Mouse (Mus musculus): Measurements from ENCODE around the gene Olfr215. TPM values are rescaled to one million over a fixed set of nuclear protein-coding genes. Genes with fewer than 3 reads are reported as not detected.
"Not testable (repeated sequence)": the region's sequence is repeated elsewhere in the genome, so short reads cannot be mapped to it uniquely, and the experiment has no call there.

Gene Olfr215
- not detected in 2 replicates for polyA plus RNA-seq (2016; fragmentation: Nextera tagmentation; extraction: Ambion mirVana)

- no peak within 1 kb of the TSS for H3K9ac ChIP-seq
Measured at GRCm38 (mm10) chr6:116584095-116584494, at the start of gene Olfr215. Olfr215 (minus strand) TSS chr6:116584195.

DNA sequence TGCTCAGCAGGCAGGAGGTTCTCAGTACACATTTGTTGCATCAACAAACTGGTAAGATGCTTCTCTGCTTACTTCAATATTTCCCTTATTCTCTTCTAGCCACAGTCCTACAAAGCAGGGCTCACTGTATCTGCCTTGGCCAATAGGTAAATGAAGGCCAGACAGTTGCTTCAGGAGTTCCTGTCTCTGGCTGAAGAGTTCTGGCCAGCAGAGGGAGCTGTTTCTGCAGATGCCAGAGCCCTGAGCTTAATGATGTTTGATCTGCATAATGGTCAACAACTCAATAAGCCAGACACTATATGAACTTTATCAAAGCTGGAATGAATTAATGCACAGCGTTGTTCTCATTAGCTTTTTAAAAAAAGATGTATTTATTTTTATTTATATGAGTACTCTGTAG is 48.1 kb upstream of the Olfr215 start:
- H3K4me2 ChIP-seq = no peak overlapping the region
- H3K27me3 ChIP-seq = no peaks in the 10 kb centered on the region
- peaks cover 7% of the 10 kb centered on the region for H3K4me1 ChIP-seq
- no peak overlapping the region for H3K27ac ChIP-seq
- no peak for ATAC-seq (ENCODE audit: low FRiP score)
- H3K4me3 ChIP-seq (replicated peaks) = no peak overlapping the region
- no peaks in the 10 kb centered on the region for H3K9me3 ChIP-seq
- WGBS = 50% methylated on average over 1 of the region's 1 CpGs
- H3K36me3 ChIP-seq (replicated peaks) = peaks cover under 1% of the 10 kb centered on the region; the same call in 1 of the 2 replicates
- no peak overlapping the region for H3K9ac ChIP-seq

More at GRCm38 (mm10) chr6:116584095-116584494, at the start of gene Olfr215:
- no peaks in the 10 kb centered on the region for H3K36me3 ChIP-seq (replicated peaks)
- no peak within 1 kb of the TSS for H3K27ac ChIP-seq
- H3K4me1 ChIP-seq = no peaks in the 10 kb centered on the region
- H3K9me3 ChIP-seq = no peaks in the 10 kb centered on the region
- ATAC-seq (ENCODE audit: low FRiP score) = no peak
- 65% methylated on average over 4 of the region's 4 CpGs for WGBS
- H3K27me3 ChIP-seq = no peaks in the 10 kb centered on the region
- no peak within 1 kb of the TSS for H3K4me2 ChIP-seq
- H3K4me3 ChIP-seq (replicated peaks) = no peak within 1 kb of the TSS

- H3K4me2 ChIP-seq = no peak overlapping the region
- no peak for ATAC-seq (ENCODE audit: low FRiP score)
- peaks cover 17% of the 10 kb centered on the region for H3K4me1 ChIP-seq
- no peak overlapping the region for H3K27ac ChIP-seq
- peaks cover 19% of the 10 kb centered on the region for H3K36me3 ChIP-seq (replicated peaks)
- no peaks in the 10 kb centered on the region for H3K9me3 ChIP-seq
- no peak overlapping the region for H3K4me3 ChIP-seq (replicated peaks)
- H3K27me3 ChIP-seq = no peaks in the 10 kb centered on the region
- no peak overlapping the region for H3K9ac ChIP-seq
- WGBS = 96% methylated on average over 10 of the region's 10 CpGs
Measured at GRCm38 (mm10) chr6:116629766-116630165, 45.8 kb upstream of the Olfr215 start.

GRCm38 (mm10) chr6:116628539-116629171 is 44.7 kb upstream of the Olfr215 start, which contains the start of gene Zfp422:
Zfp422 (minus strand) TSS chr6:116628999.
- H3K27ac ChIP-seq = peak within 1 kb of the TSS; percentile 95
- H3K4me3 ChIP-seq (replicated peaks) = peak within 1 kb of the TSS; percentile 83
- H3K36me3 ChIP-seq (replicated peaks) = peaks cover 27% of the 10 kb centered on the region
- WGBS = under 1% methylated on average over 55 of the region's 56 CpGs
- peak; percentile 97 for ATAC-seq (ENCODE audit: low FRiP score)
- peak within 1 kb of the TSS; percentile 69 for H3K4me2 ChIP-seq
- no peaks in the 10 kb centered on the region for H3K9me3 ChIP-seq
- H3K9ac ChIP-seq = peak within 1 kb of the TSS; percentile 97
- no peaks in the 10 kb centered on the region for H3K27me3 ChIP-seq
- peaks cover 17% of the 10 kb centered on the region for H3K4me1 ChIP-seq

GRCm38 (mm10) chr6:116628095-116628494 is 44.1 kb upstream of the Olfr215 start:
- Histone ChIP-seq H3K36me3 (replicated peaks) (peaks cover 30% of the 10 kb centered on the region), H3K9me3 (no peaks in the 10 kb centered on the region), H3K27me3 (no peaks in the 10 kb centered on the region), H3K27ac (peak overlapping the region; percentile 95), H3K4me3 (replicated peaks) (peak overlapping the region; percentile 83), H3K4me1 (peaks cover 17% of the 10 kb centered on the region), H3K4me2 (peak overlapping the region; percentile 69), H3K9ac (peak overlapping the region; percentile 97)
- 21% methylated on average over 9 of the region's 9 CpGs for WGBS
- no peak for ATAC-seq (ENCODE audit: low FRiP score)

DNA sequence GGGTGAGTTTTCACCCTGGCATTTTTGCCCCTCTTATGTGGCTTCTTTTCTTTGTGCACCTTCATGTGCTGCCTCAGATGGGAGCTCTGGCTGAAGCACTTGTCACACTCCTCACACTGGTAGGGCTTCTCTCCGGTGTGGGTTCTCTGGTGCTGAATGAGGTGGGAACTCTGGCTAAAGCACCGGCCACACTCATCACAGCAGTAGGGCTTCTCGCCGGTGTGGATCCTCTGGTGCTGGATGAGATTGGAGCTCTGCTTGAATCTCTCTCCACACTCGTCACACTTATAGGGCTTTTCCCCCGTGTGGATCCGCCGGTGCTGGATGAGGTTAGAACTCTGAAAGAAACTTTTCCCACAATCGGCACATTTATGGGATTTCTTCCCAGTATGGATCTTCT is 42.4 kb upstream of the Olfr215 start:
- WGBS = 95% methylated on average over 9 of the region's 9 CpGs
- ATAC-seq (ENCODE audit: low FRiP score); H3K27me3 ChIP-seq; H3K4me3 ChIP-seq (replicated peaks); H3K4me2 ChIP-seq; H3K9me3 ChIP-seq; H3K9ac ChIP-seq; H3K27ac ChIP-seq: not testable (repeated sequence)
- Histone ChIP-seq H3K4me1 (peaks cover 17% of the 10 kb centered on the region), H3K36me3 (replicated peaks) (peaks cover 30% of the 10 kb centered on the region)

GRCm38 (mm10) chr6:116621318-116622023 is 37.5 kb upstream of the Olfr215 start:
- no peak overlapping the region for H3K27ac ChIP-seq
- ATAC-seq (ENCODE audit: low FRiP score) = no peak
- no peak overlapping the region for H3K9ac ChIP-seq
- H3K4me3 ChIP-seq (replicated peaks) = no peak overlapping the region
- H3K27me3 ChIP-seq = no peaks in the 10 kb centered on the region
- H3K9me3 ChIP-seq = no peaks in the 10 kb centered on the region
- peaks cover 6% of the 10 kb centered on the region for H3K4me1 ChIP-seq
- WGBS = 67% methylated on average over 8 of the region's 8 CpGs
- no peak overlapping the region for H3K4me2 ChIP-seq
- H3K36me3 ChIP-seq (replicated peaks) = peaks cover 23% of the 10 kb centered on the region

GRCm38 (mm10) chr6:116618073-116618472 is 34.1 kb upstream of the Olfr215 start:
- H3K4me1 ChIP-seq = no peaks in the 10 kb centered on the region
- no peaks in the 10 kb centered on the region for H3K27me3 ChIP-seq
- no peak overlapping the region for H3K4me2 ChIP-seq
- H3K4me3 ChIP-seq (replicated peaks) = no peak overlapping the region
- no peak overlapping the region for H3K9ac ChIP-seq
- ATAC-seq (ENCODE audit: low FRiP score) = no peak
- no peak overlapping the region for H3K27ac ChIP-seq
- no peaks in the 10 kb centered on the region for H3K36me3 ChIP-seq (replicated peaks)
- H3K9me3 ChIP-seq = no peaks in the 10 kb centered on the region

- WGBS = 86% methylated on average over 2 of the region's 2 CpGs
- no peaks in the 10 kb centered on the region for H3K36me3 ChIP-seq (replicated peaks)
- H3K4me3 ChIP-seq (replicated peaks) = no peak overlapping the region
- no peaks in the 10 kb centered on the region for H3K4me1 ChIP-seq
- no peaks in the 10 kb centered on the region for H3K9me3 ChIP-seq
- H3K9ac ChIP-seq = no peak overlapping the region
- no peak overlapping the region for H3K27ac ChIP-seq
- H3K4me2 ChIP-seq = no peak overlapping the region
- no peak for ATAC-seq (ENCODE audit: low FRiP score)
- H3K27me3 ChIP-seq = no peaks in the 10 kb centered on the region
Measured at GRCm38 (mm10) chr6:116615719-116616118, 31.7 kb upstream of the Olfr215 start.

DNA sequence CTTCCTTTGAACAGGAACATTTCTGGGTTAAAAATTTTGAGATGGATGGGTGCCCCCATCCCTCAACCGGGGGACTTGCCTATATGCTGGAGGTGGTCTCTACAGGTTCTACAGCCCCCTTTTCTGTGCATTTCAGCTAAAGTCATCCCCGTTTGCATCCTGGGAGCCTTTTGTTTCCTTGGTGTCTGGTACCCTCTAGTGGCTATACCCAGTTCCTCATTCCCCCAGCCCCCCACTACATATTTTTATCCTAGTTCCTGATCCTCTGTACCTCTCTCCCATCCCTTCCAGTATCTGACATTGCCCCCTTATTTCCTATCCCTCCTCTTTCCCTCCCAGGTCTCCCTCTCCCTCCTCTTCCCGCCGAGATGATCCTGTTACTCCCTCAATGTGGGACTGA is 23.2 kb upstream of the Olfr215 start:
- ATAC-seq (ENCODE audit: low FRiP score) = no peak
- Histone ChIP-seq H3K27ac (no peak overlapping the region), H3K9ac (no peak overlapping the region), H3K36me3 (replicated peaks) (no peaks in the 10 kb centered on the region), H3K4me3 (replicated peaks) (no peak overlapping the region), H3K9me3 (no peaks in the 10 kb centered on the region), H3K27me3 (no peaks in the 10 kb centered on the region), H3K4me1 (no peaks in the 10 kb centered on the region), H3K4me2 (no peak overlapping the region)
- 48% methylated on average over 4 of the region's 4 CpGs for WGBS

DNA sequence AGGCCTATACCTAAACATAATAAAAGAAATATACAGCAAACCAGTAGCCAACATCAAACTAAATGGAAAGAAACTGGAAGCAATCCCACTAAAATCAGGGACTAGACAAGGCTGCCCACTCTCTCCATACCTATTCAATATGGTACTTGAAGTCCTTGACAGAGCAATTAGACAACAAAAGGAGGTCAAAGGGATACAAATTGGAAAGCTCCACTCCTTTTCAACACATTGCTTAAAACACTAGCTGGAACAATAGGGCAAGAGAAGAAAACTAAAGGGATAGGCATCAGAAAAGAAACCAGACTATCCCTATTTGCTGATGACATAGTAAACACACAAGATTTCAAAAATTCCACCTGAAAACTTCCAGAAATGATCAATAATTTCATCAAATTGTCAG is 17.0 kb upstream of the Olfr215 start:
- not testable (repeated sequence) for H3K27ac ChIP-seq; H3K4me1 ChIP-seq; H3K4me2 ChIP-seq; ATAC-seq (ENCODE audit: low FRiP score); H3K9me3 ChIP-seq; H3K4me3 ChIP-seq (replicated peaks); H3K36me3 ChIP-seq (replicated peaks); H3K27me3 ChIP-seq; H3K9ac ChIP-seq

DNA sequence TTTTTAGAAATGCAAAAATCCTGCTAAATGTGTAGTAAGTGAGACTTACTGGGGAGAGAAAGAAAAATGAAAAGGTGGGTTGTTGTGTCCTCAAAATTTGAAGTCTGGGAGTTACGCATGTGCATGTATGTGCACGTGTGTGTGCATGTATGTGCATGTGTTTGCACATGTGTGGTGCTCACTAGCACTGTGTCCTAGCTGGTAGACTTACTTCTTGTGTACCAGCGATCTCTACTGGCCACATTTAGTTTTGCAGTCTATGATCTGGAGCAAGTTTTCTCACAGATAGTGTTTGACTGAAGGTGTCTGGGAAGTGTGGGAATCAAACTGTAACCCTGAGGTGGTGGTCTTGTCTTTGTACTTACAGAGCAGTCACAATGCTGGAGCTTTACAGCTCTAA is 14.2 kb downstream of the Olfr215 start:
- Histone ChIP-seq H3K4me2 (no peak overlapping the region), H3K4me3 (replicated peaks) (no peak overlapping the region), H3K27me3 (no peaks in the 10 kb centered on the region), H3K9ac (no peak overlapping the region), H3K4me1 (no peaks in the 10 kb centered on the region), H3K27ac (no peak overlapping the region), H3K36me3 (replicated peaks) (no peaks in the 10 kb centered on the region), H3K9me3 (no peaks in the 10 kb centered on the region)
- 35% methylated on average over 3 of the region's 3 CpGs for WGBS
- no peak for ATAC-seq (ENCODE audit: low FRiP score)

DNA sequence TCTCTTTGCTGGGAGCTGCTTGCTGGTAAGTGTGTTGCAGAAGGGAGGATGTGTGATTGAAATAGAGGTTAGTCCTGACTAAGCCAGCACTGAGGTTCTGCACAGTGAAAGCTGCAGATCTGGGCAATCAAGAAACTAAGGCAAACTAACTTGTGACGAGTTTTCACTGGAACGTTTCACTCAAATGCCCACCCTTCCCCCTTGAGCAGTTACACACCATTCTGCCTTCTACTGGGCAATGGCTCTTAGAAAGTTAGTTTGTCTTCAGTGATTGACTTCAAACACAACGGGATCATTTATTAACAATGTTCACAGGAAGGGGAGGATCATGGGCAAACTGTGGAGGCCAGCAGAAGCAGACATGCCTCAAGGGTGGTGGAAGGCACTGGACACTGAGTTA is 29.0 kb downstream of the Olfr215 start:
- H3K36me3 ChIP-seq (replicated peaks) = no peaks in the 10 kb centered on the region
- H3K4me3 ChIP-seq (replicated peaks) = no peak overlapping the region
- no peak overlapping the region for H3K4me2 ChIP-seq
- no peaks in the 10 kb centered on the region for H3K9me3 ChIP-seq
- ATAC-seq (ENCODE audit: low FRiP score) = no peak
- H3K27ac ChIP-seq = no peak overlapping the region
- no peak overlapping the region for H3K9ac ChIP-seq
- H3K27me3 ChIP-seq = no peaks in the 10 kb centered on the region
- 80% methylated on average over 3 of the region's 3 CpGs for WGBS
- H3K4me1 ChIP-seq = no peaks in the 10 kb centered on the region
